Mouse (Mus musculus) CH12.LX (cell line): ENCODE data around the gene Mest.

Source experiments
- CHD2 ChIP-seq: IDR thresholded peaks from 2 replicates; pipeline ENCODE4 v1.6.1; 2011; ENCODE audit warnings: low read length, improper control_type of control experiment
- CTCF ChIP-seq, 2 experiments: IDR thresholded peaks in 1 of 2; conservative IDR thresholded peaks in 1 of 2; 2 replicates each; pipeline ENCODE4 v1.5.1; 2011 to 2012; ENCODE audit warnings: low read depth in 2 of 2, low read length in 2 of 2, improper control_type of control experiment in 1 of 2, inconsistent platforms in 1 of 2, mild to moderate bottlenecking in 1 of 2, moderate library complexity in 1 of 2
- MAX ChIP-seq: IDR thresholded peaks from 2 replicates; pipeline ENCODE4 v1.6.1; 2011; ENCODE audit warnings: low read length, improper control_type of control experiment
- MXI1 ChIP-seq: IDR thresholded peaks from 2 replicates; pipeline ENCODE4 v1.6.1; 2011; ENCODE audit warnings: mild to moderate bottlenecking, low read depth, low read length, improper control_type of control experiment
- NRF1 ChIP-seq: IDR thresholded peaks from 2 replicates; pipeline ENCODE4 v1.6.1; 2014; ENCODE audit warnings: low read depth, mild to moderate bottlenecking, inconsistent platforms, low read length, improper control_type of control experiment, moderate library complexity
- POLR2AphosphoS2 ChIP-seq: IDR thresholded peaks from 2 replicates; pipeline ENCODE4 v1.6.1; 2011; ENCODE audit warnings: low read depth, low read length, improper control_type of control experiment
- ZNF384 ChIP-seq: IDR thresholded peaks from 2 replicates; pipeline ENCODE4 v1.6.1; 2012; ENCODE audit warnings: low read depth, low read length, improper control_type of control experiment, inconsistent platforms

DNA sequence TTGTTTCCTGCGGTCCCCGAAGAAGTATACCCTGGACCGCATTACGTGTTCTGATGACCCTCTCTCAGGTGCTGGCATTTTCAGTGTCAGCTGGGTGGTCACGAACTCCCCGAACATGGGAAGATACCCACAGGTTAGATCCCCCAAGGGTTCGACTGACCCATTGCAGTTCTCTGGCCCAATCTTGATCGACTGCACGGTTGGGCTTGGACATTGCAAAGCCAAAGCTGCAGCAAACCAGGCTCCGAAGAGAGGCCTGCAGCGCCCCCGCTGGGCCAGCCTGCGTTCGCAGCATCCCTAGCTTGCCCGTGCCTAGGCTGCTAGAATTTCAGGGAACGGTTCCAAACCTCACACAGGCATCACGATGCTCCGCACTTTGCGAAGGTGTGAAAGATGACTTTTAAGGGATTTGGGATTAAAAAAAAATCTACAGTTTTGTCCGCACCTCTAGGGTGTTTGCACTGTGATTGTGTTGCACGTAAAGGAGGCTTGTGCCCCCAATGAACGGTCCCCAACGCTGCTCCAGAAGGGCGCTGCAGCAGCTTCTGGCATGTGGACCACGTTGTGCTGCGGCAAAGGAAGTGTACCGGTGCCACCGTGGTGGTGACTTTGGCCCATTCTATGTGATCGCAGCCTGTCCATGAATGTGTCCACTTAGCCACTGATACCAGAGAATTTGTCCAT lies 13.7 kb downstream of the Mest start:
- TF ChIP-seq ZNF384 (no peak), CTCF (conservative IDR thresholded peaks at IDR 0.05 in 1 of 2, IDR thresholded peaks at IDR 0.05 in 1 of 2; ENCODE audit: low read depth in 2 of 2, low read length in 2 of 2) (no peak), NRF1 (no peak), MAX (no peak), MXI1 (no peak), CHD2 (no peak), POLR2AphosphoS2 (no peak)
